Mouse (Mus musculus): Measurements from ENCODE around the gene Fmo5.

DNA sequence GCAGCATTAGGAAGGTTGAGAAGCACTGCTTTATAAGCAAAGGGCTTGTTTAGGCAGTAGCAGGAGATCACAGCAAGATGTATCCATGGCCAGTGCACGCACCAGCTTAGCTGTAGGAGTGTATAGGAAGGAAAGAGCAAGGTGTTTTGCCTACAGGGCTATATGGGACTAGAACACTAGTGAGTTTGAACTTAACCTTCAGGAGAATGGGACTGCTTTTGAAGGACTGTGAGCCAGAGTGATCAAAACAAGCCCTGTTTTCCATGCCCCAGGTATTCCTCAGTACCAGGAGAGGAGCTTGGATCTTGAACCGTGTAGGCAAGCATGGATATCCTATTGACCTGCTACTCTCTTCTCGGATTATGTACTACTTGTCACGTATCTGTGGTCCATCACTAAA lies 12.8 kb downstream of the Fmo5 start:
- TF ChIP-seq POLR2A (IDR thresholded peaks at IDR 0.05; ENCODE audit: borderline replicate concordance, insufficient read depth, low read length) (no peak), CTCF (IDR thresholded peaks at IDR 0.05; ENCODE audit: borderline replicate concordance, insufficient read depth, low read depth, low read length) (no peak)

Data from cerebellum, adult 2 months (tissue).